10 mouse cellular contexts compared by ENCODE assay signal in the genomic region with DNA sequence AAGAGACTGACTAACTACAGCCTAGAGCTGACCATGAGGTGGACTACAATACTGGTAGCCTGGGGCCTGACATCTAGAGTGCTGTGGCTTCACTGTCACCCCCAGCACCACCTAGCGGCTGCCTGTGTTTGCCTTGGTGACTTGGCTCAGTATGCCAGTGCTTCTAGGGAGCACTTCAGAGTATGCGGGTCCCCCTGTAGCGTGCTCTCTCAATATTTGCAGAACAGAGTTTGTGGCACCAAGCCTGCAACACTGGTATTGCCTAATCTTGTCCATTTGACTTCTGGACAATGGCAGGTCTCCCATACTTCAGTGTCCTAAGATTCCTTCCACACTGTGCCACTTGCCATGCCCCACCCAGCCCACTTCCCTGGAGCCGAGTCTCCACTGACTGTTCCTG.
DNase-seq lines count a peak whose midpoint lies in the region; ATAC-seq and TF ChIP-seq lines count a peak whose summit lies in the region.
"Had no signal": no experiment of that assay in that cellular context is flagged by ENCODE, and none has a peak within 500 bp of the region (broad histone marks: within the 10 kb centered on the region; RNA-seq: fewer than 3 reads in every experiment).

No protein-coding gene starts in this region.

- H3K4me1 ChIP-seq in hindbrain, embryonic 12.5 days, result peaks cover 20% of the 10 kb centered on the region
- H3K4me1 ChIP-seq in hindbrain, embryonic 13.5 days (replicated peaks), result peaks cover 28% of the 10 kb centered on the region
- peaks cover 14% of the 10 kb centered on the region for H3K4me1 ChIP-seq in E14TG2a.4 (replicated peaks; ENCODE audit: low read depth, low read length)
- peaks cover 2% of the 10 kb centered on the region for H3K4me1 ChIP-seq in cortical plate, adult 2 months (ENCODE audit: control insufficient read depth, insufficient read depth, low read length)
- H3K4me1 ChIP-seq in lung, embryonic 16.5 days (replicated peaks; ENCODE audit: control insufficient read depth, insufficient read depth, low read length), result peaks cover 2% of the 10 kb centered on the region

- 68% methylated on average over 4 of the region's 4 CpGs for WGBS in hindbrain, embryonic 12.5 days
- WGBS in hindbrain, embryonic 13.5 days, result 72% methylated on average over 4 of the region's 4 CpGs
- 58% methylated on average over 4 of the region's 4 CpGs for WGBS in lung, embryonic 16.5 days

- no peaks in the 10 kb centered on the region for H3K27me3 ChIP-seq in hindbrain, embryonic 12.5 days
- no peaks in the 10 kb centered on the region for H3K27me3 ChIP-seq in hindbrain, embryonic 13.5 days
- no peaks in the 10 kb centered on the region for H3K27me3 ChIP-seq in E14TG2a.4 (ENCODE audit: insufficient read depth, low read length)
- H3K27me3 ChIP-seq in lung, embryonic 16.5 days (ENCODE audit: control insufficient read depth, insufficient read depth, low read depth, low read length), result no peaks in the 10 kb centered on the region
- H3K27me3 ChIP-seq: embryonic facial prominence, embryonic 13.5 days had no signal

- H3K9ac ChIP-seq in hindbrain, embryonic 12.5 days, result no peak overlapping the region
- H3K9ac ChIP-seq in hindbrain, embryonic 13.5 days, result no peak overlapping the region
- no peak overlapping the region for H3K9ac ChIP-seq in lung, embryonic 16.5 days (ENCODE audit: low read length)
- H3K9ac ChIP-seq: embryonic facial prominence, embryonic 13.5 days had no signal

- peak; percentile 14; the same call in 1 of the 2 replicates for ATAC-seq in hindbrain, embryonic 12.5 days (ENCODE audit: low FRiP score)
- ATAC-seq in hindbrain, embryonic 13.5 days (ENCODE audit: low FRiP score), result no peak
- ATAC-seq in lung, embryonic 16.5 days (ENCODE audit: low read depth), result peak; percentile 30; the same call in 1 of the 2 replicates

- no peak overlapping the region for H3K4me3 ChIP-seq in hindbrain, embryonic 12.5 days
- H3K4me3 ChIP-seq in hindbrain, embryonic 13.5 days, result no peak overlapping the region
- no peak overlapping the region for H3K4me3 ChIP-seq in E14TG2a.4 (replicated peaks; ENCODE audit: low read length)
- H3K4me3 ChIP-seq in cortical plate, adult 2 months (ENCODE audit: insufficient read depth, low read length), result no peak overlapping the region
- no peak overlapping the region for H3K4me3 ChIP-seq in lung, embryonic 16.5 days (ENCODE audit: low read length)
- H3K4me3 ChIP-seq: embryonic facial prominence, embryonic 13.5 days had no signal

- H3K36me3 ChIP-seq in hindbrain, embryonic 12.5 days, result peaks cover 16% of the 10 kb centered on the region; the same call in 1 of the 2 replicates
- H3K36me3 ChIP-seq in hindbrain, embryonic 13.5 days, result peaks cover 41% of the 10 kb centered on the region
- peaks cover 5% of the 10 kb centered on the region for H3K36me3 ChIP-seq in E14TG2a.4 (ENCODE audit: insufficient read depth, low read length)
- H3K36me3 ChIP-seq in lung, embryonic 16.5 days (ENCODE audit: control insufficient read depth, insufficient read depth, low read length), result no peaks in the 10 kb centered on the region

- no peak overlapping the region for H3K27ac ChIP-seq in hindbrain, embryonic 12.5 days
- H3K27ac ChIP-seq in hindbrain, embryonic 13.5 days, result no peak overlapping the region
- no peak overlapping the region for H3K27ac ChIP-seq in cortical plate, adult 2 months (ENCODE audit: insufficient read depth, low read length)
- H3K27ac ChIP-seq in lung, embryonic 16.5 days (ENCODE audit: low read length), result no peak overlapping the region
- H3K27ac ChIP-seq: embryonic facial prominence, embryonic 13.5 days; macrophage had no signal

- no peaks in the 10 kb centered on the region for H3K9me3 ChIP-seq in hindbrain, embryonic 12.5 days (replicated peaks)
- H3K9me3 ChIP-seq in hindbrain, embryonic 13.5 days, result no peaks in the 10 kb centered on the region
- H3K9me3 ChIP-seq in E14TG2a.4 (ENCODE audit: low read length), result no peaks in the 10 kb centered on the region
- H3K9me3 ChIP-seq in lung, embryonic 16.5 days (ENCODE audit: control insufficient read depth, low read length), result no peaks in the 10 kb centered on the region
- H3K9me3 ChIP-seq: embryonic facial prominence, embryonic 13.5 days had no signal

- no peak for DNase-seq in frontal cortex, adult 2 months (ENCODE audit: extremely low spot score in 1 of 2, low spot score in 1 of 2)
- no peak for DNase-seq in gastrocnemius, postnatal 4 days (ENCODE audit: low spot score in 2 of 2)

- peak; percentile 28 for TF ChIP-seq CTCF in E14TG2a.4 (conservative IDR thresholded peaks at IDR 0.05; ENCODE audit: low read length)
- TF ChIP-seq CTCF in cortical plate, adult 2 months (IDR thresholded peaks at IDR 0.05; ENCODE audit: extremely low read depth, insufficient read depth, low read length), result peak; percentile 23; the same call in 1 of the 2 replicates

- H3K4me2 ChIP-seq in hindbrain, embryonic 12.5 days (replicated peaks), result no peak overlapping the region
- no peak overlapping the region for H3K4me2 ChIP-seq in hindbrain, embryonic 13.5 days
- H3K4me2 ChIP-seq in lung, embryonic 16.5 days (ENCODE audit: low read depth, low read length), result no peak overlapping the region
- H3K4me2 ChIP-seq: embryonic facial prominence, embryonic 13.5 days; heart, embryonic 11.5 days had no signal

- TF ChIP-seq POLR2A in cortical plate, adult 2 months (IDR thresholded peaks at IDR 0.05; ENCODE audit: extremely low read depth, insufficient read depth, low read length), result no peak
